Mouse (Mus musculus) adrenal gland, adult (tissue): ENCODE results near the gene Slc15a3.

Experiments used
- DNase-seq, 2 experiments: peaks; one replicate each; pipeline ENCODE4 v3.0.0; 2022 to 2023; ENCODE audit warnings: low spot score in 1 of 2; ENCODE audit not compliant: inconsistent age in 2 of 2

Slc15a3 gene

GRCm38 (mm10) chr19:10839010-10839892 lies at the start of gene Slc15a3:
Gene Slc15a3, plus strand, starts transcription at chr19:10839727.
- no peak for DNase-seq

GRCm38 (mm10) chr19:10790323-10790722 lies 49.2 kb upstream of the Slc15a3 start:
- no peak for DNase-seq

- no peak for DNase-seq
These were observed 46.5 kb upstream of the Slc15a3 start for GRCm38 (mm10) chr19:10793044-10793443.

- no peak for DNase-seq
These were observed 44.6 kb upstream of the Slc15a3 start for GRCm38 (mm10) chr19:10794916-10795315.

- no peak for DNase-seq
These were observed 41.0 kb upstream of the Slc15a3 start for GRCm38 (mm10) chr19:10798576-10798975.

- no peak for DNase-seq
These were observed 40.4 kb upstream of the Slc15a3 start for GRCm38 (mm10) chr19:10799155-10799554.

- DNase-seq = no peak
These were observed 38.5 kb upstream of the Slc15a3 start for GRCm38 (mm10) chr19:10801070-10801469.

GRCm38 (mm10) chr19:10801906-10802305 lies 37.6 kb upstream of the Slc15a3 start:
- no peak for DNase-seq

GRCm38 (mm10) chr19:10803751-10804150 lies 35.8 kb upstream of the Slc15a3 start:
- no peak for DNase-seq

GRCm38 (mm10) chr19:10804850-10805660 lies 34.5 kb upstream of the Slc15a3 start:
- peak; percentile 13 to 65 for DNase-seq

GRCm38 (mm10) chr19:10805661-10806285 lies 33.8 kb upstream of the Slc15a3 start:
- DNase-seq = no peak

GRCm38 (mm10) chr19:10808524-10809233 lies 30.8 kb upstream of the Slc15a3 start:
- DNase-seq = no peak

GRCm38 (mm10) chr19:10809428-10810175 lies 29.9 kb upstream of the Slc15a3 start:
- no peak for DNase-seq

- no peak for DNase-seq
These were observed 29.4 kb upstream of the Slc15a3 start for GRCm38 (mm10) chr19:10810176-10810492.

GRCm38 (mm10) chr19:10811471-10811870 lies 28.1 kb upstream of the Slc15a3 start:
- no peak for DNase-seq

- no peak for DNase-seq
These were observed 26.5 kb upstream of the Slc15a3 start for GRCm38 (mm10) chr19:10813039-10813438.

GRCm38 (mm10) chr19:10813905-10814304 lies 25.6 kb upstream of the Slc15a3 start:
- DNase-seq = no peak

- no peak for DNase-seq
These were observed 23.7 kb upstream of the Slc15a3 start for GRCm38 (mm10) chr19:10815871-10816270.

GRCm38 (mm10) chr19:10816462-10816861 lies 23.1 kb upstream of the Slc15a3 start:
- DNase-seq = no peak

- DNase-seq = no peak
These were observed 21.1 kb upstream of the Slc15a3 start for GRCm38 (mm10) chr19:10818217-10818946.
